Mouse (Mus musculus) heart, adult 2 months (tissue): Measurements from ENCODE around the gene Kcp.

Experiments used
- EP300 ChIP-seq: fragments of 200-500 bp; IDR thresholded peaks from 2 replicates; pipeline ENCODE4 v1.6.1; 2011; ENCODE audit warnings: low read depth, low read length, control low read depth; ENCODE audit not compliant: insufficient read depth
- POLR2A ChIP-seq: fragments of 200-500 bp; IDR thresholded peaks from 2 replicates; pipeline ENCODE4 v1.6.1; 2011; ENCODE audit warnings: mild to moderate bottlenecking, low read depth, low read length, control low read depth; ENCODE audit not compliant: insufficient read depth

DNA sequence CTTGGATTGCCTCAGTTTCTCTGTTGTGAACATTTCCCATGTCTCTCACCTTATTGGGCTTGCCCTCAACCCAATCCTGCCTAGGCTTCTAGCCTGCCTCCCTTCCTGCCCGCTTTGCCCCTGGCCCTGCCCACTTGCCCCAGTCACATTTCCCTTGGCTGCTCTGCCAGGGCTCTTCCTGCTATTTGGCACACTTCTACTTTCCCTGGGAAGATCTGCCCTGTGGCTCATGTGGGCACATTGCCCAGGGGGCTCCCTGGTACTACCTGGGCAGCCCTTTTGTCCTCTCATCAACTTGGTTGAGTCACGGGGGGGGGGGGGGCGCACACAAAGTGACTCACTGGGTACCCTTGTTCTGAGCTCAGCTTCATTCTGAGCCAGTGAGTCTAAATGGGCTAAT, 75.6 kb downstream of the Kcp start:
- TF ChIP-seq EP300 (no peak), POLR2A (no peak)
